Mouse (Mus musculus): ENCODE measurements around the gene Glrx3. TPM values are rescaled to one million over a fixed set of nuclear protein-coding genes. Genes with fewer than 3 reads are reported as not detected.

The Glrx3 gene
- polyA plus RNA-seq, 1 experiment from 2014 or later = 320 TPM

DNA sequence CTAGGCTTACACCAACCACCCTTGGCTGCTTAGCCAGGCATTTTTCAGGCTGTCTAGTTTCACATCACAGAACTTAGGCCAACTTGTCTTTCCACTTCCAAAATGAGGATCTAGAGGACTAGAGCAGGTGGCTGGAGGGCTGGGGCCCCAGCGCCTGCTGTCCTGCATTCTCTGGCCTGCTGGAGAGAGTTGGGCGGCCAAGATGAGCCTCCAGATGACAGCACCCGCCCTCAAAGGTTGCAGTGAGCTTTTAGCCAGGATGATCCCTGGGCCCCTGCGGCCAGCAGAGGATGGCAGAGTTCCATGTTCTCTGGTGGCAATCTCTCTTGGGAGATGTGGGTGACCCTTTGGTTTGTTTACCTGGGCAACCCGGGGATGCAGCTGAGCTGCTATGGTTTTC, 51.0 kb downstream of the Glrx3 start:
- Histone ChIP-seq H3K4me2 (replicated peaks) (no peak overlapping the region), H3K36me3 (replicated peaks; ENCODE audit: control insufficient read depth, insufficient read depth) (no peaks in the 10 kb centered on the region), H3K9ac (no peak overlapping the region), H3K4me3 (replicated peaks; ENCODE audit: low read length) (no peak overlapping the region), H3K4me1 (replicated peaks; ENCODE audit: control insufficient read depth, insufficient read depth, low read length) (peaks cover 7% of the 10 kb centered on the region; the same call in 1 of the 2 replicates), H3K27me3 (ENCODE audit: control insufficient read depth, insufficient read depth, low read length) (no peaks in the 10 kb centered on the region), H3K9me3 (ENCODE audit: control insufficient read depth, low read length) (no peaks in the 10 kb centered on the region), H3K27ac (no peak overlapping the region)
- no peak for DNase-seq (ENCODE audit: low spot score)
- ATAC-seq (ENCODE audit: low FRiP score) = no peak
- WGBS = 75% methylated on average over 5 of the region's 5 CpGs

DNA sequence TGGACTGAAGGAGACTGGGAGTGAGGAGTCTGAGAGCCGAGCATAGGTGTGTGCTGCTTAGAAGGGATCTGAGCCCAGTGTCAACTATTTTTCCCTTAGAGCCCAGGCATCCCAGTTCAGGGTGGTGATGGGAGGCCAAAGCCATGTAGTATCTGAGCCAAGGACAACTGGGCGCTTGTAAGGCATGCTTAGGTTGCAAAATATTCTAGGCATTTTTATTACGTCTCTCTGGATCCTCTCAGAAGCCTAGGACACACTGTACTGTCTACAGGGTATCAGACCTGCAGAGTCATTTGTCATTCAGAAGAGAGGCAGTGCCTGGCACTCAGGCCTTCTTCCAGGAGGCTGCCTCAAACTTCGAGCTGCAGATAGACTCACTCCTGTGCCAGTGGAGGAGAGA, 53.3 kb downstream of the Glrx3 start:
- WGBS = 73% methylated on average over 4 of the region's 4 CpGs
- no peak overlapping the region for H3K27ac ChIP-seq
- H3K4me3 ChIP-seq (replicated peaks; ENCODE audit: low read length) = no peak overlapping the region
- no peaks in the 10 kb centered on the region for H3K9me3 ChIP-seq (ENCODE audit: control insufficient read depth, low read length)
- H3K27me3 ChIP-seq (ENCODE audit: control insufficient read depth, insufficient read depth, low read length) = no peaks in the 10 kb centered on the region
- H3K4me1 ChIP-seq (replicated peaks; ENCODE audit: control insufficient read depth, insufficient read depth, low read length) = peaks cover 12% of the 10 kb centered on the region; the same call in 1 of the 2 replicates
- H3K9ac ChIP-seq = no peak overlapping the region
- H3K36me3 ChIP-seq (replicated peaks; ENCODE audit: control insufficient read depth, insufficient read depth) = no peaks in the 10 kb centered on the region
- H3K4me2 ChIP-seq (replicated peaks) = no peak overlapping the region
- DNase-seq (ENCODE audit: low spot score) = no peak
- no peak for ATAC-seq (ENCODE audit: low FRiP score)

DNA sequence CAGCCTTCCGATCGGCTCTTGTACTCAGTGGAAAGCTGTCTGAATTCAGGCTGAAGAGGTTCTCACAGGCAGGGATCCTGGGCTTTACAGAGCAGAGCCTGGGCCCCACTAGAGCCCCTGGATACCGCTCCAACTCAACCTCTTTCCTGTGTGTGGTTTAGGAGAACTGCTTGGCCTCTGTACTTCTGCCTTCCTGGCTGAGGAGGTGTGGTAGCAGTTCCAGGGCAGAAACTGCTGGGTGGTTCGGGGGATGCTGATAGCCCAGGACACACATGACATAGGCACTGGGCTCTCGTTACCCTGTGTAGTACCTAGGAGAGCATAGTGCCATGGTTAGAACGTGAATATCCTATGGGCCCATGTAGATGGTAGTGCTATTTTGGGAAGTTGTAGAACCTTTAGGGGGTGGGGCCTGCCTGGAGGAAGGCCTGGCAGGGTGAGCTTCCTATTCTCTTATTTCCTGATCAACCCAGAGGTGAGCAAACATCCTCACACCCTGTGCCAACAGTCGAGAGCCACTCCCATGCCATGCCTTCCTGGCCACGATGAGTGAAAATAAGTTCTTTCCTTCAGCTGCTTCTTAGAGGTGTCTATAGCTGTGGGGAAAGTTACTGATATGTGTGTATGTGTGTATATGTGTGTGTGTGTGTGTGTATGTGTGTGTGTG, 55.0 kb downstream of the Glrx3 start:
- DNase-seq (ENCODE audit: low spot score) = no peak
- Histone ChIP-seq H3K4me1 (replicated peaks; ENCODE audit: control insufficient read depth, insufficient read depth, low read length) (peaks cover 12% of the 10 kb centered on the region; the same call in 1 of the 2 replicates), H3K4me2 (replicated peaks) (no peak overlapping the region), H3K9me3 (ENCODE audit: control insufficient read depth, low read length) (no peaks in the 10 kb centered on the region), H3K36me3 (replicated peaks; ENCODE audit: control insufficient read depth, insufficient read depth) (no peaks in the 10 kb centered on the region), H3K9ac (no peak overlapping the region), H3K27me3 (ENCODE audit: control insufficient read depth, insufficient read depth, low read length) (no peaks in the 10 kb centered on the region), H3K27ac (no peak overlapping the region), H3K4me3 (replicated peaks; ENCODE audit: low read length) (no peak overlapping the region)
- ATAC-seq (ENCODE audit: low FRiP score) = no peak
- 86% methylated on average over 8 of the region's 8 CpGs for WGBS

DNA sequence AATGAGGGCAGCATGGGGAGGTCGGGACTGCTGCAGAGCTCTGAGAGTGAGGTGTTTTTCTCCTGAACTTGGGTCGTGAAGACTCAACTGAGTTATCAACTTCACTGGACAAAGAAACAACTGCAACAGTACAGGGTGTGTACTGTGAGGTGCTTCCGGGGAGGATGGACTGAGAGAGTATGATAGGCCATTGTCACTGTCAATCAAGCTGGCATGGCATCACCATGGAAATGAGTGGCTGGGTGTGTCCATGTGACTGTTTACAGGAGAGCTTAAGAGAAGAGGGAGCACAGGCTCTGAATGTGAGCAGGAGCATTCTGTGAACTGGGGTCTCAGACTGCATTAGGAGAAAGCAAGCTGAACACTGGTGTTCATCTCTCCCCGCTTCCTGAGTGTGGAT, 61.3 kb downstream of the Glrx3 start:
- H3K4me1 ChIP-seq (replicated peaks; ENCODE audit: control insufficient read depth, insufficient read depth, low read length) = 0 out of 2 replicates have a peak, but pooled peaks cover 5% of the 10 kb centered on the region
- H3K9ac ChIP-seq = no peak overlapping the region
- no peak overlapping the region for H3K4me2 ChIP-seq (replicated peaks)
- H3K27me3 ChIP-seq (ENCODE audit: control insufficient read depth, insufficient read depth, low read length) = no peaks in the 10 kb centered on the region
- H3K9me3 ChIP-seq (ENCODE audit: control insufficient read depth, low read length) = no peaks in the 10 kb centered on the region
- 88% methylated on average over 4 of the region's 4 CpGs for WGBS
- H3K27ac ChIP-seq = no peak overlapping the region
- no peak overlapping the region for H3K4me3 ChIP-seq (replicated peaks; ENCODE audit: low read length)
- no peaks in the 10 kb centered on the region for H3K36me3 ChIP-seq (replicated peaks; ENCODE audit: control insufficient read depth, insufficient read depth)
- no peak for ATAC-seq (ENCODE audit: low FRiP score)
- no peak for DNase-seq (ENCODE audit: low spot score)

DNA sequence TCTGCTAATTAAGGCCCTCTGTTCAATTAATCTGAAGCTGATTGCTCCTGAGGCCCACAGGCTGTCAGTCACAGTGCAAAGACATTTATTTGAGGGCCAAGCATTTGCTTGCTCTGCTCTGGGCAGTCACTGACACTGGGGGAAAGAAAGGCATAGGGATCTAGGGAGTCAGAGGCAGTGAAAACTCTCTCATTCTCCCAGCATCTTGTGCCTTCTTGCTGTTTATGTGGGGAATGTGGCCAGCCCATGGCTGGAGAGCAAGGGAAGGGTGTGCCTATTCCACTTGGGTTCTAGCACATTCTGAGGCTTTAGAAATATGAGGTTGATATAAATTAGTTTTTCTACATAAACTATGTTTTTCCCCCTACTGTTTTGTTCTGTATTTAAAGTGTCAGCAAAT, 80.2 kb downstream of the Glrx3 start:
- DNase-seq (ENCODE audit: low spot score) (no peak), ATAC-seq (ENCODE audit: low FRiP score) (no peak)
- Histone ChIP-seq H3K4me3 (replicated peaks; ENCODE audit: low read length) (no peak overlapping the region), H3K9ac (no peak overlapping the region), H3K27ac (no peak overlapping the region), H3K4me1 (replicated peaks; ENCODE audit: control insufficient read depth, insufficient read depth, low read length) (no peaks in the 10 kb centered on the region), H3K9me3 (ENCODE audit: control insufficient read depth, low read length) (no peaks in the 10 kb centered on the region), H3K36me3 (replicated peaks; ENCODE audit: control insufficient read depth, insufficient read depth) (no peaks in the 10 kb centered on the region), H3K4me2 (replicated peaks) (no peak overlapping the region), H3K27me3 (ENCODE audit: control insufficient read depth, insufficient read depth, low read length) (no peaks in the 10 kb centered on the region)

- ATAC-seq (ENCODE audit: low FRiP score) (no peak), DNase-seq (ENCODE audit: low spot score) (no peak)
- no peaks in the 10 kb centered on the region for H3K9me3 ChIP-seq (ENCODE audit: control insufficient read depth, low read length)
- H3K27me3 ChIP-seq (ENCODE audit: control insufficient read depth, insufficient read depth, low read length) = no peaks in the 10 kb centered on the region
- H3K36me3 ChIP-seq (replicated peaks; ENCODE audit: control insufficient read depth, insufficient read depth) = no peaks in the 10 kb centered on the region
- H3K4me3 ChIP-seq (replicated peaks; ENCODE audit: low read length) = no peak overlapping the region
- H3K4me1 ChIP-seq (replicated peaks; ENCODE audit: control insufficient read depth, insufficient read depth, low read length) = no peaks in the 10 kb centered on the region
- no peak overlapping the region for H3K9ac ChIP-seq
- H3K4me2 ChIP-seq (replicated peaks) = no peak overlapping the region
- 69% methylated on average over 5 of the region's 5 CpGs for WGBS
- H3K27ac ChIP-seq = no peak overlapping the region
Measured at GRCm38 (mm10) chr7:137518028-137518576, 80.7 kb downstream of the Glrx3 start.

Other genes starting within 250 kb of the Glrx3 start
- gene Ebf3, start 123.2 kb upstream of the Glrx3 start, polyA plus RNA-seq (2014; fragmentation: Nextera tagmentation; extraction: Ambion mirVana) = 26.9 and 32.8 TPM in 2 replicates
- gene 9430038I01Rik, start 26.9 kb upstream of the Glrx3 start, polyA plus RNA-seq (2014; fragmentation: Nextera tagmentation; extraction: Ambion mirVana) = 14.1 and 16.6 TPM in 2 replicates